Mouse (Mus musculus): ENCODE results near the gene Defb13.
A peak's percentile ranks its signal among the peaks of the same experiment; 100 is the strongest.

DNA sequence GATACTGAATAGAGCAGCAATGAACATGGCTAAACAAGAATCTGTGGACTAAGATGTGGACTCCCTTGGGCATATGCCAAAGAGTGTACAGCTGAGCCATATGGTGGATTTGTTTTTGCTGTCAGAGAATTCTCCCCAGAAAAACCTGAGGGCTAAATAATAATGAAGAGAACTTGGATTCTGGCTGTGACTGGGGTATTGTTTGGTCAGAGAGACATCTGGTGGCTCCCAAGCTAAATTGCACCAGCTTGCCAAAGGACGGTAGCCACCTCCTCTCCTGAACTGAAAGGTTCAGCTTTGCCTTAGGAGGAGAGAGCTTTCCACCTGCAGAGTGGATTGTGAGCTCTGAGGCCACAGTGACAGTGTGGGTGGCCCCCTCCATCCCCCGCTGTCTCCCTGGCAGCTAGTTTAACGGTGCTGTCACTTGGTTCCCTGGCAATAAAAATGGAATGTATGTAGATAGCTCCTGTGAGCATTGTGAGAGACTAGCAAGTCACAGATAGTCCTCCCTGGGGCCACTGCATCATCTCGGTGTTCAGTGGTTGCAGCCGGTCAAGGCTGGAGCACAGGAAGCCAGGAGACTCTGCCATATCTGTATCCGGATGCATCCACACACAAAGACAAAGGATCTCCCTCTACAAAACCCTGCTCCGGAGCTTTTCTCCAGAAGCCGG is 35.2 kb downstream of the Defb13 start:
- TF ChIP-seq CTCF (IDR thresholded peaks at IDR 0.05; ENCODE audit: low read depth, low read length), result peak; percentile 44
- TF ChIP-seq EP300 (IDR thresholded peaks at IDR 0.05; ENCODE audit: insufficient read depth, low read depth, low read length), result no peak
- TF ChIP-seq POLR2A (IDR thresholded peaks at IDR 0.05; ENCODE audit: insufficient read depth, low read length), result no peak

All from ES-Bruce4 (cell line).